Mouse (Mus musculus) liver, embryonic 12.5 days (tissue): ENCODE results near the gene Olfr914. TPM values are rescaled to one million over a fixed set of nuclear protein-coding genes. Genes with fewer than 3 reads are reported as not detected.

Experiments
- ATAC-seq: fragments of 200-750 bp; cut with Nextera tagmentation; 2 replicates; pipeline ENCODE4 v1.8.0; 2017; ENCODE audit warnings: moderate number of reproducible peaks, mild to moderate bottlenecking, moderate library complexity
- H3K27ac ChIP-seq: fragments of 300-500 bp; sonication (generic); 2 replicates; pipeline ENCODE4 v1.5.1; 2016; ENCODE audit warnings: mild to moderate bottlenecking
- H3K27me3 ChIP-seq: fragments of 300-500 bp; sonication (generic); replicated peaks from 2 replicates; pipeline ENCODE4 v1.6.1; 2016; ENCODE audit warnings: mild to moderate bottlenecking, moderate library complexity
- H3K36me3 ChIP-seq: fragments of 300-500 bp; sonication (generic); 2 replicates; pipeline ENCODE4 v1.6.1; 2016; ENCODE audit warnings: mild to moderate bottlenecking, moderate library complexity
- H3K4me1 ChIP-seq: fragments of 300-500 bp; sonication (generic); 2 replicates; pipeline ENCODE4 v1.6.1; 2016
- H3K4me2 ChIP-seq: fragments of 300-500 bp; sonication (generic); 2 replicates; pipeline ENCODE4 v1.6.1; 2016; ENCODE audit warnings: mild to moderate bottlenecking, moderate library complexity
- H3K4me3 ChIP-seq: fragments of 300-500 bp; sonication (generic); 2 replicates; pipeline ENCODE4 v1.5.1; 2016; ENCODE audit warnings: mild to moderate bottlenecking, moderate library complexity
- H3K9ac ChIP-seq: fragments of 300-500 bp; sonication (generic); 2 replicates; pipeline ENCODE4 v1.6.1; 2016; ENCODE audit warnings: mild to moderate bottlenecking, moderate library complexity
- H3K9me3 ChIP-seq: fragments of 300-500 bp; sonication (generic); replicated peaks from 2 replicates; pipeline ENCODE4 v1.6.1; 2016; ENCODE audit warnings: mild to moderate bottlenecking, moderate library complexity
- WGBS: fragments of 180-500 bp; shearing (Covaris S2); methylation state at CpG from one replicate; pipeline ENCODE4 v1.1.7; 2016; ENCODE audit not compliant: insufficient replicate concordance; 5-methylcytosine and 5-hydroxymethylcytosine counted together
- polyA plus RNA-seq: library from polyadenylated mRNA; unstranded; fragments of >200 nt; fragmentation: Nextera tagmentation; extraction: Ambion mirVana; gene quantifications from 2 replicates; pipeline ENCODE4 v1.2.1, GENCODE M21; 2016

The Olfr914 gene
- not detected in 2 replicates for polyA plus RNA-seq

DNA sequence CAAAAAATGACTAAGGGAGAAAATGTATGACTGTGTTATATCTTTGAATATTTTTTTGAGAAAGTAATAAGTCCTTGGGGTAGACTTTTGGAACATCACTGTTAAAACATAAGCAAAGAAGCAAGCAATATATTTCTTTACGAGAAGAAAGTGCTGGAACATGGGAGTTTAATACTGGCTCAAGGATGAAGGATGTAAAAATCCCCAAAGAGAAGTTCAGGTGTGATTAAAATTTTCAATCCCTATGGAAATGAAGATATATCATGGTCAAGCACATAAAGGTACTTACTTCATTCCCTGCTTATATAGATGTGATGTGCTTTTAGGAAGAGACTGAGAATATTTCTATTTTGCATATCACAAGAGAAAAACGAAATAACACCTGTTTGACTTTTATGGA lies at the start of gene Olfr914:
Gene Olfr914, plus strand, starts transcription at position 301 of the 400 bp plus-strand sequence.
- no peaks in the 10 kb centered on the region for H3K36me3 ChIP-seq
- WGBS = 36% methylated on average over 2 of the region's 2 CpGs
- no peak within 1 kb of the TSS for H3K9ac ChIP-seq
- no peak within 1 kb of the TSS for H3K27ac ChIP-seq
- no peak within 1 kb of the TSS for H3K4me3 ChIP-seq
- no peaks in the 10 kb centered on the region for H3K27me3 ChIP-seq
- H3K4me2 ChIP-seq = no peak within 1 kb of the TSS
- no peak for ATAC-seq
- no peaks in the 10 kb centered on the region for H3K4me1 ChIP-seq
- H3K9me3 ChIP-seq = no peaks in the 10 kb centered on the region

DNA sequence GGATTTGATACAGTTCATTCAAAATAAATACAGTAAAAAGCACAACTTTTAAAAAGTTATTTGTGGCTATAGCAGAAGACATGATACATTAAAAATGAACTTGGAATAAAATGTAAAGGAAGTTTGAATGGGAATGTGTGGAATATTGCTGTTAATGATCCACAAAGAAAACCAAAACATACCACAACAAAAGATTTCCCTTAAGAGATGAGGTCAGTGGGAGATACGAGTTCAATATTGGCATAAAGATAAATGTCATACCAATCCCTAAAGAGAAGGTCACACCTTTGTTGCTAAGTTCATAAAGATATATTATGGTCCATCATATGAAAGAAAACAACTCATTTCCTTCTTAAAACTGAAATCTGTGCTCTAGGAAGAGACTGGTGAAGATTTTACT lies 25.0 kb upstream of the Olfr914 start, which contains the start of gene Olfr912:
Gene Olfr912, plus strand, starts transcription at position 301 of the 400 bp plus-strand sequence.
- 47% methylated on average over 1 of the region's 1 CpGs for WGBS
- Histone ChIP-seq H3K4me3 (no peak within 1 kb of the TSS), H3K27me3 (no peaks in the 10 kb centered on the region), H3K9ac (no peak within 1 kb of the TSS), H3K4me2 (no peak within 1 kb of the TSS), H3K36me3 (no peaks in the 10 kb centered on the region), H3K9me3 (no peaks in the 10 kb centered on the region), H3K4me1 (no peaks in the 10 kb centered on the region), H3K27ac (no peak within 1 kb of the TSS)
- ATAC-seq = no peak

DNA sequence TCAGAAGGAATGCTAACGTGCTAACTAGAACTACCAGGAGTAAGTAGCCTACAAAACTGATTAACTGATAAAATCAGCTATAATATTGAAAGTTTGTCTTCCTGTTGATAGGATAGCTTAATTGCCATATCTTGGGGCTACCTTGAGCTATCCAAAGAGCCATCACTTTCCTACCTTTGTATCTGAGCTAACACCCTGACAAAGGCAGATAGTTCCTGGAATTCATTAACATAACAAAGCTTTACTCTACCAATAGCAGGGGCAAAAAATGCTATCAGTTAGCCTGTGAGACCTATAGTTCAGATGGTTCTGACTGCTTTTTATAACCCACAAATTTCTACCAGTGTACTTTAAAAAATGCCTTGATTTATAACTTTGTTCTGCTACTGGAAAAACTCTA lies 13.8 kb upstream of the Olfr914 start:
- no peak overlapping the region for H3K4me3 ChIP-seq
- no peak overlapping the region for H3K4me2 ChIP-seq
- H3K27ac ChIP-seq = no peak overlapping the region
- ATAC-seq = no peak
- no peaks in the 10 kb centered on the region for H3K9me3 ChIP-seq
- H3K9ac ChIP-seq = no peak overlapping the region
- no peaks in the 10 kb centered on the region for H3K27me3 ChIP-seq
- 33% methylated on average over 1 of the region's 1 CpGs for WGBS
- no peaks in the 10 kb centered on the region for H3K4me1 ChIP-seq
- H3K36me3 ChIP-seq = no peaks in the 10 kb centered on the region

DNA sequence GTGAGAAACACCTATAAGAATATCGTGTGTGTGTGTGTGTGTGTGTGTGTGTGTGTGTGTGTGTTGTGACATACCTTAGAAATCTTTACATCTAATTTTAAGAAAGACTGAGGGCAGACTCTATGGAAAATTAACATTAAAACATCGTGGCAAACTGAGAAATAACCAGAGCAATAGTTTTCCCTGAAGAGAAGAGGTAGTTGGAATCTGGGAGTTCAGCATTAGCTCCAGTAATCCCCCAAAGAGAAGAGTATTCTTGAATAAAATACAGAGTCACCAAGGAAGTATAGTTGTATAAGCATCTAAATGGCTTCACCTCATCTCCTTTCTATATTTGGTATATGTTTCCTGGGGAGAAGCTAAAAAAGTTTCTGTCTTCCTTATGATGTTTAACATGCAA lies 12.4 kb upstream of the Olfr914 start, which contains the start of gene Olfr913:
Gene Olfr913, plus strand, starts transcription at position 301 of the 400 bp plus-strand sequence.
- ATAC-seq = no peak
- H3K27ac ChIP-seq = no peak within 1 kb of the TSS
- H3K9me3 ChIP-seq = no peaks in the 10 kb centered on the region
- H3K27me3 ChIP-seq = no peaks in the 10 kb centered on the region
- H3K9ac ChIP-seq = no peak within 1 kb of the TSS
- H3K4me2 ChIP-seq = no peak within 1 kb of the TSS
- H3K4me3 ChIP-seq = no peak within 1 kb of the TSS
- H3K4me1 ChIP-seq = no peaks in the 10 kb centered on the region
- H3K36me3 ChIP-seq = no peaks in the 10 kb centered on the region
- whole genome bisulfite sequencing = 19% methylated on average over 2 of the region's 2 CpGs

DNA sequence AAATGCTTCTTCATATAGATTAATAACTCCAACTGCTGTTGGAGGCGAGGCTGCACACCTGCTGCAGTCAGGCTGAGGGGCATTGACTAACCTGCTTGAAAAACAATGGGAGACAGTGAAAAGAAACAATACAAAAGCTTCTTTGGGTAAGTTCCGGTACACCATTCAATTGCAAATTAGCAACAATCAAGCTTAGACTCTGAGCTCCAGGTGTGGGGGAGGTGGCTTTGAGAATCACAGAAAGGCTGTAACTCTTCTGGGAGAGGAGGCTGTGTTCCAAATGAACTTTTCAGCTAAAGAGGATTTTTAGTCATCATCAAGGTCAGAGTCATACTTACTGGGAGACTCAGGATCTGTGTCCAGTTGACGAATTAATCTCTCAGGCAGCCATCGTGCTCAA lies 27.5 kb downstream of the Olfr914 start:
- no peak for ATAC-seq
- H3K4me2 ChIP-seq = no peak overlapping the region
- H3K36me3 ChIP-seq = no peaks in the 10 kb centered on the region
- H3K9me3 ChIP-seq = 0 out of 2 replicates have a peak, but pooled peaks cover 3% of the 10 kb centered on the region
- WGBS = 72% methylated on average over 4 of the region's 4 CpGs
- H3K27ac ChIP-seq = no peak overlapping the region
- no peak overlapping the region for H3K4me3 ChIP-seq
- H3K4me1 ChIP-seq = no peaks in the 10 kb centered on the region
- H3K9ac ChIP-seq = no peak overlapping the region
- H3K27me3 ChIP-seq = no peaks in the 10 kb centered on the region

DNA sequence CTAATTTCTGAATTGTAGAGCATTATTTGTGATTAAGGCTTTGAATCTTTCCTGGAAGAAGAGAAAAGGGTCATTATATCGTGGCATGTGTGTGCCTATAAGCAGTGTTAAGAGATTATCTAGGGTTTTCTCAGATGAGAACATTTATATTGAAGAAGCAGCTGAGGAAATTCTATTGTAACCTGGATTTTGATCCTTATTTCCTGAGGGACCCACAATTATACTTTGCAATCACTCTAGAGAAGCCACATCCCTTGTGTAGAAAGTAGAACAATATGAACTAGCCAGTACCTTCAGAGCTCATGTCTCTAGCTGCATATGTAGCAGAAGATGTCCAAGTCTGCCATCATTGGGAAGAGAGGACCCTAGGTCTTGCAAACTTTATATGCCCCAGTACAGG lies 54.9 kb downstream of the Olfr914 start, which contains the start of gene Olfr916:
Gene Olfr916, minus strand, starts transcription at position 101 of the 400 bp plus-strand sequence.
- H3K27ac ChIP-seq = no peak within 1 kb of the TSS
- ATAC-seq = no peak
- WGBS = 41% methylated on average over 1 of the region's 1 CpGs

More for the DNA sequence above, 54.9 kb downstream of the Olfr914 start, which contains the start of gene Olfr916:
- H3K36me3 ChIP-seq = no peaks in the 10 kb centered on the region
- H3K9me3 ChIP-seq = no peaks in the 10 kb centered on the region
- no peak within 1 kb of the TSS for H3K9ac ChIP-seq
- no peaks in the 10 kb centered on the region for H3K4me1 ChIP-seq
- H3K4me3 ChIP-seq = no peak within 1 kb of the TSS
- H3K4me2 ChIP-seq = no peak within 1 kb of the TSS
- no peaks in the 10 kb centered on the region for H3K27me3 ChIP-seq

Other genes starting within 250 kb of the Olfr914 start
- not detected in 2 replicates for gene Olfr250, start 238.2 kb upstream of the Olfr914 start, polyA plus RNA-seq
- not detected in 2 replicates for gene Olfr251, start 228.0 kb upstream of the Olfr914 start, polyA plus RNA-seq
- gene Olfr147, start 203.4 kb upstream of the Olfr914 start, polyA plus RNA-seq = not detected in 2 replicates
- not detected in 2 replicates for gene Olfr901, start 175.6 kb upstream of the Olfr914 start, polyA plus RNA-seq
- not detected in 2 replicates for gene Olfr902, start 157.4 kb upstream of the Olfr914 start, polyA plus RNA-seq
- gene Olfr904, start 142.0 kb upstream of the Olfr914 start, polyA plus RNA-seq = not detected in 2 replicates
- gene Olfr905, start 134.0 kb upstream of the Olfr914 start, polyA plus RNA-seq = not detected in 2 replicates
- gene Olfr906, start 118.0 kb upstream of the Olfr914 start, polyA plus RNA-seq = not detected in 2 replicates
- gene Olfr907, start 109.3 kb upstream of the Olfr914 start, polyA plus RNA-seq = not detected in 2 replicates
- not detected in 2 replicates for gene Olfr911-ps1, start 83.5 kb upstream of the Olfr914 start, polyA plus RNA-seq
- not detected in 2 replicates for gene Olfr910, start 67.3 kb upstream of the Olfr914 start, polyA plus RNA-seq
- not detected in 2 replicates for gene Olfr912, start 24.9 kb upstream of the Olfr914 start, polyA plus RNA-seq
- gene Olfr913, start 12.3 kb upstream of the Olfr914 start, polyA plus RNA-seq = not detected in 2 replicates
- not detected in 2 replicates for gene Olfr916, start 54.8 kb downstream of the Olfr914 start, polyA plus RNA-seq
- not detected in 2 replicates for gene Olfr917, start 60.7 kb downstream of the Olfr914 start, polyA plus RNA-seq
- not detected in 2 replicates for gene Olfr918, start 69.5 kb downstream of the Olfr914 start, polyA plus RNA-seq
- not detected in 2 replicates for gene Olfr919, start 98.6 kb downstream of the Olfr914 start, polyA plus RNA-seq
- 9.0 and 9.2 TPM in 2 replicates for gene Vwa5a, start 113.2 kb downstream of the Olfr914 start, polyA plus RNA-seq
- not detected in 2 replicates for gene Olfr920, start 147.2 kb downstream of the Olfr914 start, polyA plus RNA-seq
- not detected in 2 replicates for gene Olfr921, start 168.0 kb downstream of the Olfr914 start, polyA plus RNA-seq
- not detected in 2 replicates for gene Olfr922, start 209.5 kb downstream of the Olfr914 start, polyA plus RNA-seq
- gene Olfr923, start 221.4 kb downstream of the Olfr914 start, polyA plus RNA-seq = not detected in 2 replicates
- gene Olfr924, start 239.3 kb downstream of the Olfr914 start, polyA plus RNA-seq = not detected in 2 replicates
- not detected in 2 replicates for gene Olfr26, start 250.0 kb downstream of the Olfr914 start, polyA plus RNA-seq